Mouse (Mus musculus) heart, postnatal 0 days (tissue): ENCODE measurements around the gene Dkkl1.

ENCODE experiments used
- CTCF ChIP-seq: IDR thresholded peaks from 2 replicates; pipeline ENCODE4 v1.5.1; 2016; ENCODE audit warnings: antibody characterized with exemption, control low read depth, low read depth
- EP300 ChIP-seq: IDR thresholded peaks from 2 replicates; pipeline ENCODE4 v1.6.1; 2016; ENCODE audit warnings: antibody characterized with exemption, low read depth

DNA sequence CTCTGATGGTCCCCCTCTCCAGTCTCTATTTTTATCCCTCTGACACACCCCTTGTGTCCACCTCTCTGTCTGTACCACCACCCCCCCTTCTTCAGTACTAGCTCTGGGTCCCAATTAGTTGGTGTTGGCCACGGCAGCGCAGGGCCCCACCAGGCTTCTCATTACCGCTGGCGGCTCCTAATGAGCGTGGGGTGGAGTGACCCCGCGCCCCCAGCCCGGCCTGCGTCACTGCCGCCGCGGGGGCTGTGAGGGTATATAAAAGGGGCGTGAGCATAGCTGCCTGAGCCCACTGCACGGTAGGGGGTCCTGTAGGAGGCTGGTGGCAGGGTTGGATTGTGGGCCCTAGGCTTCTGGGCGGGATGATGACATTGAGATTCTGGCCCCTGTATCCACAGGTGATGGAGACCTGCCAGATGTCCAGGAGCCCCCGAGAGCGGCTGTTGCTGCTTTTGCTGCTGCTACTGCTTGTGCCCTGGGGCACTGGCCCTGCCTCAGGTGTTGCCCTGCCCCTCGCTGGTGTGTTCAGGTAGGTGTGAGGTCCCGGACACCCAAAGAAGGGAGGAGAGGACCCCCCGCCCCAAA, 31.0 kb downstream of the Dkkl1 start, which contains the start of gene Pth2:
- TF ChIP-seq CTCF (no peak), EP300 (no peak)
